Mouse (Mus musculus): ENCODE data around the gene Ghr. TPM values are rescaled to one million over a fixed set of nuclear protein-coding genes. Genes with fewer than 3 reads are reported as not detected.

Ghr gene
- polyA plus RNA-seq, 1 experiment, result 218 TPM

DNA sequence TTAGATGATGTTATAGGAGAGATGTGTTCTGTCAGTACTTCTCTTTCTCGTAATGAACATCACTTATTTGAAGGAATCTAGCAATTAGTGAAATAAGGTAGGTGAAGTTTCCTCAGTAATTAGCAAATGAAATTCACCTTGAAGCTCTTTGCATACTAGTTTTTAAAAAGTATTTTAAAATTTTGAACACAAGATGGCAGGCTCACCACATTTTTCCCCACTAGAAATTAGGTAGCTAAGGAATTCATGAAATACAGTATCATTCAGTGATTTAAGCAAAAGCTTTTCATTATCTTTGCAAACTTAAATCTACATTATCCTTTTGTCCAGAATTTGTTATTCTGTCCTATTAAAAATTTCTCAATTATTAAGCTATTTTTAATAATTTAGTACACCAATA lies 287.3 kb downstream of the Ghr start:
- DNase-seq (ENCODE audit: low read depth), result no peak

DNA sequence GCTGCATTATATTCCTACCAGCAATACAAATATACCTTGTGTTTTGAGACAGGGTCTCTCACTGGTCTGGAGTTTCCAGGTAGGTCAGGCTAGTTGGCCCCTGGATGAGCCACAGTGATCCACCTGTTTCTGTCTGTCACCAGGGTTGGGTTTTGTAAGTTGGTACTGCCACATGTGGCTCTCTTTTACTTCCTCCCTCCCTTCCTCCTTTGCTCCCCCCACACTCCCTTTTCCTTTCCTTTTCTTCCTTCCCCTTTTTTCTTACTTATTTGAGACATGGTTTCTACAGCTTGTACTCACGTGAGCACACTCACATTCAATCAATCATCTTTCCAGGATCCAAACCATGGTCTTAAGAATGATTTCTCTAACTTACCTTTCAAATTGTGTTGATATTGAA lies 289.8 kb downstream of the Ghr start:
- DNase-seq (ENCODE audit: low read depth), result no peak

DNA sequence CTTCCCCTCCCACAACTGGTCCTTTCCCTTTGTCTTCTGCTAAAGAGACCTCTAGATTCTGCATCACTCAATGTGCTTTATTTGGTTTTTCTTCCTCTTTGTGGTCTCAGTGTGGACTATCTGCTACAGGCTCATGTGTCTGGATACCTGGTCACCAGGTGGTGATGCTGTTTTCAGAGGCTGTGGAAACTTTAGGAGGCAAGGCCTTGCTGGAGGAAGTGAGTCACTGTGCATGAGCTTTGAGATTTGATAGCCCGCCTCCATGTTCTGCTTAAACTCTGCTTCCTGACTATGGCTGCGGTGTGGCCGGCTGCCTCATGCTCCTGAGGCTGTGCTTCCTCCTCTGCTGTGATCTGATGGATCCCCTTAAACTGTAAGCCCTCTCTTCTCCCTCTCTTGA lies 292.9 kb downstream of the Ghr start:
- no peak for DNase-seq (ENCODE audit: low read depth)

DNA sequence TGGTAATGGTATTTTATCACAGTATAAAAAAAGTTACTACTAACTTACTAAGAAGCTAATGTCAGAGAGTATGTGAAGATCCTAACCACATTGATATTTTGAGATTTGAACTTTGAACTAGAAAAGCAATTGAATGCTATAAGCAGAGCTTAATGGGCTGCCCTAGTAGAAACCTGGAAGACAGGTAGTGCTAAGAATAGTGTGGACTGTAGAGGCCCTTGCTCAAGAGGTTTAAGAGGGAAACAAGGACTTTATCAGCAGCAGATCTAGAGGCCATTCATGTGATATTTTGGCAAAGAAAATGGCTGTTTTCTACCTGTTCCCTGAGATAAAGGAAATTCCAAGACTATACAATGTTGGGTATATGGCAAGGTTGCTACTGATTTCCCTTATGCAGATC lies 297.3 kb downstream of the Ghr start:
- DNase-seq (ENCODE audit: low read depth), result no peak

DNA sequence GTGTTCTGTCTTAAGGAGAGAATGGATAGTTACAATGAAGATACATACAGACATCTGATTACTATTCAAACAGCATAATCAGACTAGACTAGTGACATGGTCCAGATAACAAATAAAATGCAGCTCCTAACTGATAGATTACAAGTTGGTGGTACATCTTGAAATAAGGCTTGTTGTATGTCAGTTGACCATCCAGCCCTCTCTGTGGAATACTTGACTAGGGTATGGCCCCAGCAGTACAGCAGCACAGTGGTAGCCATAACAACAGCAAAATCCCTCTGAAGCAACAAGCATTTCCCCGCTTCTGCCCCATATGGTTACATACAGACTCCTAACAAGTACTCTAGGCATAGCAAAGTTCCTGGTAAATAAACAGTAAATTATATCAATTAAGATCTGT lies 301.6 kb downstream of the Ghr start:
- no peak for DNase-seq (ENCODE audit: low read depth)

DNA sequence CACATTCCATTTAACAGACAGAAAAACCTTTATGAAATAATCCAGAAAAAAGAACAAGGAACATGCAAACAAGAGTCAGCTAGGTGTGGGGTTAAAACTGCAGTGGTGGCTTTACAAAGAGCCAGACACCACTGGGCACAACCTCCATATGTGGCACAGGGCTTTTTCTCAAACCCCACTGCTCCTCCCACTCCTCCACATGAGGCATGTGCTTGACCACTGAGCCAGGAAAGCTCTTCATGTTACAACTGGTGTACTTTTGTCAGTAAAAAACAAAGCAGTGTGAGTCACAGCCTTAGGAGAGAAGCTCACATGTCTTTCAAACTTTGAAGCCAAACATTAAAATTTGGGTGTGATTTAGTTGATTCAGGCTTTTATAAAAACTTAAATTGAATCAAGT lies 302.1 kb downstream of the Ghr start:
- DNase-seq (ENCODE audit: low read depth), result no peak

DNA sequence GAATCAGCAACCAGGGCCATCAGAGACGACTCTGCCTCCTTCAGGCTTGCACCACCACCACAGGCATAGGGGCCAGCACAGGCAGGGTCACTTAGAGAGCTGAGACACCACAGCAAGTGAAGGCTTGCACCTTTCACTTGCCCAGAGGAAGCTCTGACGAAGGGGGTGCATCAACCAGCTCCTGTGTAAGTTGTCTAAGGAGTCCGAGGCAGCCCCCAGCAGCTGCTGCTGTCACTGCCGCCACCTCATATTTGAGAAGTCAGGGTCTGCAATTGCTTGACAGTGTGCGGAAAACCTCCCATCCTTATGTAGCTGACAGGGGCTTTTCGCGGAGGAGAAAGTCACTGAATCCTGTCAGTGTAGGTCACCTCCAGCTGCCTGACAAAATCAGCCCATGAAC lies 304.1 kb downstream of the Ghr start:
- DNase-seq (ENCODE audit: low read depth), result no peak

DNA sequence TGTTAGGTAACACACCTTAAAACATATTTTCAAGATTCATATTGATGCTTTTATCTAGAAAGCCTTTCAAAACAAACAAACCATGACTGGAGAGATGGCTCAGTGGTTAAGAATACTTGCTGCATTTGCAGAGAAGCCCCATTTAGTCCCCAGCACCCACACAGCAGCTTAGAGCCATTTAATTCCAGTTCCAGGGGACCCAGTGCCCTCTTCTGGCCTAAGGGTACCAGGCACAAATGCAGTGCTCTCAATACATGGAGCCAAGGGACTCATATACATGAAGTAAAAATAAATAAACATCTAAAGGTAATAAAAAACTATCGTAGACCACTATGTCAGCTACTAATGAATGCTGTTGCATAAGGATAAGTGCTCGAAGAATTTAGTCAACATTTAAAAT lies 305.9 kb downstream of the Ghr start:
- DNase-seq (ENCODE audit: low read depth), result no peak

DNA sequence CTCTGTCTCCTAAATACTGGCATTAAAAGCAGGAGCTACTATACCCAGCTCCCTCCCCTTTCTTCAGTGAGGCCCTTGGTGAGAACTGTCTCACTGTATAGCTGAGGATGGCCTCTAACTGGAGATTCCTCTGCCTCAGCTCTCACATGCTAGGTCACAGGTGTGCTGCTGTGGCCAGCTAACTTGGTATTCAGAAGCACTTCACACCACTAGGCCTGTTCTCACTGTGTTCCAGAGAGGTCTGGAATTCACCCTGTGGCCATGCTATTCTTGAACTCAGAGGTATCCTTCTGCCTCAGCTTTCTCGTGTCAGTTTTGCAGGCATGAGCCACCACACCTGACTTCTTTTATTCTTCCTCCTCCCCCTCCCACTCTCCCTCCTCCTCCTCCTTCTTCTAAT lies 310.1 kb downstream of the Ghr start:
- DNase-seq (ENCODE audit: low read depth), result no peak

DNA sequence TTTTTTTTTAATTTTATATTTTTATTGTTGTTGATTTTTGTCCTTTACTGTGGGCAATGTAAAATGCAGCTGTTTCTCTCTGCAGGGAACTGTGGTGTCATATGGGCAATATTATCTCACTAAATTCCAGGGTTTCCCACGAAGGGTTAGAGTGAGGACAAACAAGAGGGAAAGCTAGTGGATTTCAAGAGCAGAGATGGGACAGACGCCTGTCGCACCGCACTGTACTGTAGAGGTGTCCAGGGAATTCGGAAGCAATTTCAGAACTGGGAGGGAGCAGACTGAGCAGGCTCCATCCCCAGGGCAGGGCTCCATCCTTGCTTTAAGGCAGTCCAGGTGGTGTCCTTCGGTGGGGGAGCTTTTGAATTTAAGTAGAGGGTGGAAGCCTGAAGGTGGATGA lies 312.1 kb downstream of the Ghr start:
- DNase-seq (ENCODE audit: low read depth), result no peak

DNA sequence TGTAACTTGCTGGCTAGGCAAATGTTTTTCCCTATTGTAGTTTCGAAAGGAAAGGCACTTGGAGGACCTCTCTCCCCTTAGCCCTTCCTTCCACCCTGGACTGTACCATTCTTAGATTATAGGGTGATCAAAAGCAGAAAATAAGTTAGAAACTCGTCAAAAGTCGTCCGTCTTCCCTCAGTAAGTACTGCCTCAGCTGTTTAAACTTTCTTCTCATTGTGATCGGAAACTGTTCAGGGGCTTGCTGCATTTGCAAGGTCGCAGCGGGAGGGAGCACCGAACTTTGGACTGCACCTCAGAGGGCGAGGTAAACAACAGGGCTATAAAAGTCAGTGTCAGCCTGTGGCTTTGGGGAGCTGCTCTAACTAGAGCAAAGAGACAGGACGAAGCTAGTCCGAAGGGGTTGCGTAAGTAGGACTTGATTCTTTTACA lies 312.6 kb downstream of the Ghr start:
- peak; percentile 86 for DNase-seq (ENCODE audit: low read depth)

DNA sequence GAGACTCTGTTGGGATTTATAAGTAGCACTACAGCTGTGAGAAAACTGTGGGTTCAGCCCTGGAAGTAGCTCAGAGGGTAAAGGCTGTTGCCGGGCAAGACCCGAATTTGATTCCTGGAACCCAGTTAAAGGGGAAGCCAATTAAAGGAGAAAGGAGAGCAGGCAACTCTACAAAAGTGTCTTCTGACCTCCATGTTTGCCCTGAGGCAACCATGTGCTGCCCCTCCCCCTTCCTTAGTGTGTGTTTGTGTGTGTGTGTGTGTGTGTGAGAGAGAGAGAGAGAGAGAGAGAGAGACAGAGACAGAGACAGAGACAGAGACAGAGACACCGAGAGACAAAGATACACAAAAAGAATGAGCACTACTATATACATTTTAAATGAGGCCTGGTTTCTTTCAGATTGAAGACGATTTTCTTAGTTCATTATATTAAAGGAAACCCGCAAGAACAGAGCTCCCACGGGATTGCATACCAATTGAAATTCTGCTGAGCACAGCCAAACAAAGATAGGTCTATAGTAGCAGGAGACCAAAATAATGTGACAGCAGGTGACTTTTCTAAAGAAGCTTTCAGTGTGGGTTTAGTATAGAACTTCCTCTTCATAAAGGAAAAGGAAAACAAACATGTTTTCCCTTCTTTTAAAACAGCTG lies 313.2 kb downstream of the Ghr start:
- no peak for DNase-seq (ENCODE audit: low read depth)

DNA sequence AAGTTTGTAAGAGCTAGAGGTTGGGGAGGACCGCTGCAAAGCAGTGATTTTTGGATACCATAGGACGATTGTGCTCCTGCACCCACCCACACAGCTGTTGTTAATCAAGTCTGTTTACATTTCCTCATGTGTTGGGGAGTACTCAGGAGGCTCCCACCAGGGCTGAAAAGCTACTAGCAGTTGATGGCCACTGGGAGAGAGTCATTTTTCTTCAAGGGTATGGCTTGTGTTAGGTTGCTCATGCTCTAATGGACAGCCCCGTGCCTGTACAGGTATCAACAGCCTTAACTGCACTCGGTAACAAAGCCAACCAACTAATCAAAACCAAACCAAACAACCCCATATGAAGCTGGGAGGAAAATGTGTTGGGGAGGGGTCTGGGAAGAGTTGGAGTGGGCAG lies 313.8 kb downstream of the Ghr start:
- no peak for DNase-seq (ENCODE audit: low read depth)

DNA sequence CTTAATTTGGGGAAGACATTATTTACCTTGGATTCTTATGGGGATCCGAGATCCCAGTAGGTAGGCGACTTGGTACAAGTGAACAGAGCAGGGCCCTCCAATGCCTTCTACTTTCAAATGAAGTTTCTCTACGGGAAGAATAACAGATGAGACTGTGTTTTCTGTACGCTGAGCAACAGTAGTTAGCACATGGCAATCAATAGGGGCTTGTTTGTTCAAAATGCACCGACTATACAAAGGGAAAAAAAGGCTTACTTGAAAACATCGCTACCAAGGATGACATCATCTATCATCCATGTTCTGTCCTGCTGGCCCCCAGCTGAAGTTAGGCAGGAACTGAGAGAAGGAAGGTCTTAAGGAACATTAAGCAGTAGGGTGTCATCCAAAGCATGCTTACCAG lies 315.0 kb downstream of the Ghr start, which contains the start of gene Selenop:
Selenop (plus strand) TSS at position 301 of the 400 bp plus-strand sequence.
- DNase-seq (ENCODE audit: low read depth), result no peak

All from gonadal fat pad, adult 2 months (tissue).